Mouse (Mus musculus): ENCODE measurements around the gene Lrrtm4.

- TF ChIP-seq CTCF (IDR thresholded peaks at IDR 0.05; ENCODE audit: borderline replicate concordance, insufficient read depth, low read length), result no peak
- TF ChIP-seq POLR2A (IDR thresholded peaks at IDR 0.05; ENCODE audit: low read depth, low read length), result no peak
Observed at GRCm38 (mm10) chr6:80553398-80553797, 534.7 kb downstream of the Lrrtm4 start.

Data from embryonic fibroblast, embryonic 13.5 days (primary cell).